Mouse (Mus musculus) G1E-ER4 (cell line): ENCODE data around the gene Hist2h3b. TPM values are rescaled to one million over a fixed set of nuclear protein-coding genes. Genes with fewer than 3 reads are reported as not detected.
"Not testable (repeated sequence)": the region's sequence is repeated elsewhere in the genome, so short reads cannot be mapped to it uniquely, and the experiment has no call there.

Source experiments
- GATA1 ChIP-seq: IDR thresholded peaks from one replicate; pipeline ENCODE4 v1.8.0; 2012; ENCODE audit warnings: low read length, inconsistent platforms
- polyA plus RNA-seq: library from polyadenylated mRNA; stranded (reverse); fragments of >175 nt; gene quantifications from 2 replicates; pipeline ENCODE4 v1.2.3, GENCODE M21; 2012

Hist2h3b gene
- polyA plus RNA-seq, 1 experiment: 50.2 TPM

- TF ChIP-seq GATA1: no peak
Observed at GRCm38 (mm10) chr3:96236834-96237334, 31.6 kb upstream of the Hist2h3b start.

DNA sequence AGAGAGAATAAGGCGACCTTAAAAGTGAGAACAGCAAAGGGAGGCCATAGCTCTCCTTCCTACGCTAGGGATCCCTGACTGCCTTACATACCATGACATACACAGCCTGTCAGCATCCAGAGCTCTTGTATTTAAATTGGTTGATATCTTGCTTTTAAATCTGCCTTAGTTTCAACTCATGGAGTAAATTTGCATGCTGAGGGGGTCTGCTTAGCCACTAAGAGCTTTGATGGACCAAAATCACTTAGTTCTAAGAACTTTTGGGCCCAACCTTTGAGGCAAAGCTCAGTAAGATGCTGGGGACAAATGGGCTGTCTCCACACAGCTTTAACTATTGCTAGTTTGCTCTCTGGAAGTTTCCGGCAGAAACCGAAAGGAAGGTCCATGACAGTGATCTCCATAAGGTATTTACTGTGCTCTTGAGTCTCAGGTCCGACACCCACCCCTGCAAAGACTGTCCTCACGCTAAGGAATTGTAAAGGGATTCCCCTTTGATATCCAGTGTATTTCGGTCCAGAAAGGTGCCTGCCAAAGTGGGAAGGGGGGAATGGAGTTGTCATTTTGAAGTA, 31.0 kb upstream of the Hist2h3b start:
- no peak for TF ChIP-seq GATA1

DNA sequence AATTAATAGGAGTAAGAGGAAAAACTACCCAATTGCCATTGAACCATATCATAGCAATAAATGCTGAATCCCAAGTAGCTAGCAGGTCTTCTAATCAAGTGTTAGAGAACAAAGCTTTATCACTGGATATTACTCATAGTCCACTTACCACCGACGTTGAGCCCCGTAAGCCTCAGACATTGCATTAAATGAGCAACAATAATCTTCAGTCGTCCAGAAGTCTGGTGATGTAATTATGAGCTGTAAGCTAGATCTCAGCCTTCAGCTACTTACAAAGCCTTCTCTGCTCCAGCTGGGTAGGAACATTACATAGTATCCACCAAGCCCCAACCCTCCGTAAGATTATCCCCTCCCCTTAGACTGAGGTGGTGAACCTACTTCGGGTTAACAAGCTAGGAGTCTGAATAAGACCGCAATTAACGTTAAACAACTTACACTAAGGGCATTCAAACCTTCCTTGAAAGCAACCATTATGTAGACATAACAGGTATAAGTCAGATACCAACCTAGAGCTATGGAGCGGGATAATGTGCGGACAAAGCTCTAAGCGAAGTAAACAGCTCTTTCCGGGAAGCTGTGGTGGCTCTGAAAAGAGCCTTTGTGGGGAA, 30.4 kb upstream of the Hist2h3b start:
- TF ChIP-seq GATA1: no peak

DNA sequence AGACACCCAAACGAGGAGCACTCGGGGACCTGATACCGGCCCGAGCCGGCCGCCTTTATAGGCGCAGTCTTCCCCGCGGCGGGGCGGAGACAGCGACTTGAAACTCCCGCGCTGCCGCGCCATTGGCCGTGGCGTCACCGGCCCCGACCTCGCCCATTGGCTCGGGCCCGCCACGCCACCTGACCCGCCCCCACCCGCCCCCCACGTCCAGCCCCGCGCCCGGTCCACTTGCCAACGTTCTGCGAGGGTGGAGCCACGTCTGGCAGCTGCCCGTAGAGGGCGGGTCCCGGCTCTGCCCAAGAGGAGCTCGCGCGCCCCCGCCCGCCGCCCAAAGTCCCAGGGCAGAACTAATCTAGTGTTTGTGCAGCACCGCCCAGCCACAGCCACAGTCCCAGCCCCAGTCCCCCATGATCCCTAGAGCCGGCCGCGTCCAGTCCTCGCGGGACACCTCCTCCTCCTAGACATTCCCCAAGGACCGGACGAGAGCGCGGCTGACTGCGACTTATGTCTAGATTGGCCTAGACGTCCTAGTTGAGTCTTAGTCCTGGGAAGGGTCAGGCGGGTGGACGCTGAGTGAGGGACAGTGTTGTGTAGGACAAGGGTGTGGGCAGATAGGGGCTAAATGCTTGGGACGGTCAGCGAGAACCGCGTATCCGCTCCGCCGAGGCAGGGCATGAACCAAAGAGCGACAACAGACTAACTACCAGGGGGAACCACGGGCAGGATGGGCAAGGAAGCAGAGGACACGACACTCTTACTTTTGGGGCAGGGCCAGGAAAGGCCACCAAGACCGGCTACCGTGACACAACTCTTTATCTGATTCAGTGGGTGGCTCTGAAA, 29.3 kb upstream of the Hist2h3b start, which contains the start of gene Hist2h3c2:
TSS of gene Hist2h3c2 (minus strand) at position 174 of the 840 bp plus-strand sequence.
- TF ChIP-seq GATA1: not testable (repeated sequence)

GRCm38 (mm10) chr3:96239949-96240798, 28.3 kb upstream of the Hist2h3b start, which contains the start of gene Hist2h2aa2:
Gene Hist2h2aa2 (minus strand): TSS chr3:96240276.
- TF ChIP-seq GATA1: not testable (repeated sequence)

DNA sequence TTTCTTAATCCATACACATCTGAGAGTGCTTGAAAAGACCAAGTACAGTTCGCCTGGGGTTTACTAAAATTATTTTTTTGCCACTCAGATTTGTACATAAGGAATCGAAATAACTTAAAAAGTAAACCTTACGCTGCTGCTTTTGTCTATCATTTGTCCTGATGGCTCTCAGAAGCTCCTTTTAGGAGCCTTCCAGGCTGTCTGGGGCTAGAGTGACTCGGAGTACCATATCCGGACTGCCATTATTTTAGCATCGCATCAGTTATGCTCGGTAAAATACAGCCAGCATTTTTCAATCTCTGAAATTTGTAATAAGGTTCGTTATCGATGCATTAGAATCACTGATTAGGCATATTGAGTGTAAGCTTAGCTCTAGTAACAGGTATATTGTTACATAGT, 27.7 kb upstream of the Hist2h3b start:
- no peak for TF ChIP-seq GATA1

DNA sequence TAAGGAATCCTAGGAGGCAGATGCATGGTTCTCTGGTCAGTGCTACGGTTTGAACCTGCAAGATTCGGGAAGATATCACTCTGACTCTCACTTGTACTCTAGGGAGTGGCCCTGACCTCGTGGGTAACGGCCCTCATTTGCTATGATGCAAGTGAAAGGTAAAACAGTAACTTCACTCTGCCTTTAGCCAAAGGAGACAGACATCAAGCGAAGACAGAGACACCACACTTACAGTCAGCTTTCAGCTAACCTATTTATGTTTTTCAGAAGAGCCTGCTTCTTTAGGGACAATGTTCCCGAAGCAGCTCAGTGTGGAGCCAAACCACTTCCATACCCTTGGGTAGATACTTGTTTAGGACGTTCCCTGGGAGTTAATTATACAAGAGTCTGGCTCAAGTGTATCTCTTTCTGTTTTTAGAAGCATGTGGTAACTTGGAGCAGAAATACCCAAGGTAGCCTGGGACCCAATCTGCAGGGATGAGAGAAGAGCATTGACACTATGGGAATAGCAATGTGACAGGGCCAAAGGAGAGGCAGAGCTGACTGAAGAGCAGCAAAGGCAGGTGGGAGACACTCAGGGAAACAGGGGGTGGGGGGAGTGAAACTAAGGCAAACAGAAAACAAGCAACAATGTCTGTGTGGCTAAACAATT, 24.4 kb upstream of the Hist2h3b start:
- TF ChIP-seq GATA1: no peak

DNA sequence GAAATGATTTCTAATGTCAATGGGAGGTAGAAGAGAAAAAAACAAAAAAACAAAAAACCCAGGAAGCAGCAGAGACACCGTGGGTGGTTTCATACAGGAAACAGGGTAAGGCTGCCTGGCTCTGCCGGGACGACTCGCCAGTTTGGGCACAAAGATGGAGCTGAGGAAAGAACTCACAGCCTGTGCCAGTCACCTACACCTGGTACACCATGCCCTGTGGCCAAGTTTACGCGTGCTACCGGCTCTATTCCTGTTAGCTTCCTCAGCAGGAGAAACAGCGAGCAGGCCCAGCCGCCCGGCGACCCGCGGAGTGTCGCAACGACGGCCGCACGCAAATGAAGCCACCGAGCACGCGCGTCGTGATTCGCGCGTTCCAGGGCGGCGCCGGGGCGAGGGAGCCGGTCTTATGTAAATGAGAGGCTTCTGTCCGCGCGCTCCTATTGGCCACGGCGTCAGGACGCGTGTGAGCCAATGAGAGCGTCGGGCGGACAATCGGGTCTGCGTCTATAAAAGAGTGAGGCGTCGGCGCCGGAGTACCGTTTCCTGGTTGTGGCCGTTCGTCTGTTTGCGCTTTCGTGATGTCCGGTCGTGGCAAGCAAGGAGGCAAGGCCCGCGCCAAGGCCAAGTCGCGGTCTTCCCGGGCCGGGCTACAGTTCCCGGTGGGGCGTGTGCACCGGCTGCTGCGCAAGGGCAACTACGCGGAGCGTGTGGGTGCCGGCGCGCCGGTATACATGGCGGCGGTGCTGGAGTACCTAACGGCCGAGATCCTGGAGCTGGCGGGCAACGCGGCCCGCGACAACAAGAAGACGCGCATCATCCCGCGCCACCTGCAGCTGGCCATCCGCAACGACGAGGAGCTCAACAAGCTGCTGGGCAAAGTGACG, 23.2 kb upstream of the Hist2h3b start, which contains the start of gene Hist2h2aa1:
TSS of gene Hist2h2aa1 (plus strand) at position 495 of the 884 bp plus-strand sequence.
- TF ChIP-seq GATA1: not testable (repeated sequence)

DNA sequence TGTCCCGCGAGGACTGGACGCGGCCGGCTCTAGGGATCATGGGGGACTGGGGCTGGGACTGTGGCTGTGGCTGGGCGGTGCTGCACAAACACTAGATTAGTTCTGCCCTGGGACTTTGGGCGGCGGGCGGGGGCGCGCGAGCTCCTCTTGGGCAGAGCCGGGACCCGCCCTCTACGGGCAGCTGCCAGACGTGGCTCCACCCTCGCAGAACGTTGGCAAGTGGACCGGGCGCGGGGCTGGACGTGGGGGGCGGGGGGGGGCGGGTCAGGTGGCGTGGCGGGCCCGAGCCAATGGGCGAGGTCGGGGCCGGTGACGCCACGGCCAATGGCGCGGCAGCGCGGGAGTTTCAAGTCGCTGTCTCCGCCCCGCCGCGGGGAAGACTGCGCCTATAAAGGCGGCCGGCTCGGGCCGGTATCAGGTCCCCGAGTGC, 22.0 kb upstream of the Hist2h3b start, which contains the start of gene Hist2h3c1:
TSS of gene Hist2h3c1 (plus strand) at position 259 of the 430 bp plus-strand sequence.
- not testable (repeated sequence) for TF ChIP-seq GATA1

GRCm38 (mm10) chr3:96247356-96248140, 20.9 kb upstream of the Hist2h3b start:
- no peak for TF ChIP-seq GATA1

DNA sequence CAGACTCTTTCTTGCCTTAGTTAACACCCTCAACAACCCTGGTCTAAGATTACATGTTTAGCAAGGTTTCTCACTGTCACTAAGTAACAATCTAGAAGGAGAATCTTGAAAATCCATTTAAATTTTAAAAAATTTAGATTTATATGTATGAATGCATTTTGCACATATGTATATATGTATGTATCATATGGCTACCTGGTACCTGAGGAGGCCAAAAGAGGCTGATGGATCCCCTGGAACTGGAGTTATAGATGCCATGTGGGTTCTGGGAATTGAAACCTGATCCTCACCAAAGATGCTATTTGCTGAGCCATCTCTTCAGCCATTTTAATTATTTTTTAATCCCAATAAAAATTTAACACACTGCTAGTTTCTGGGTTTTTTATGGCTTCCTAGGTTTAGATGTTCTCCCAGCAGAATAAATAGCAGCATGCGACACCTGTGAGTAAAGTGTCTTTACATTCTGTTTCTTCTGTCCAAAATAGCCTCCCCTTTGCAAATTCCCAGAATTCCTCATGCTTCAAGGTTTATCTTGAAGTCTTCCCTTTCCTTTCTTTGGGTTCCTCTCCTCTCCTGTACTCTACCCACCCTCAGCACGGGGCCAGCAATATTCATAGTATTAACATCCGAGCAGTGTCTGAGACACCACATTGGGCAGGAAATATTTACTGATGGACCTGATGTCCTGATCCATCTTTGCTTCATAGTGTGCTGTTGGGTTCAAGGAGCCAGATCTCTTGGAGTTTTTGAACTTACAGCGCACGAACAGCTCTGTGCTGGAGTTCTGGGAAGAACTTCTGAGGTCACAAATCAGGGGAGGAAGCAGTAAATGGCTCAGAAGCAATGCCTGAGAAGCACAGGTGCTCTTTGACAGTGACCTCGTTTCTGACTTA, 20.1 kb upstream of the Hist2h3b start:
- no peak for TF ChIP-seq GATA1

GRCm38 (mm10) chr3:96249034-96249345, 19.5 kb upstream of the Hist2h3b start:
- TF ChIP-seq GATA1: no peak
